Mouse (Mus musculus): ENCODE data around the gene Nell2.
A peak's percentile ranks its signal among the peaks of the same experiment; 100 is the strongest.

Gene Nell2

DNA sequence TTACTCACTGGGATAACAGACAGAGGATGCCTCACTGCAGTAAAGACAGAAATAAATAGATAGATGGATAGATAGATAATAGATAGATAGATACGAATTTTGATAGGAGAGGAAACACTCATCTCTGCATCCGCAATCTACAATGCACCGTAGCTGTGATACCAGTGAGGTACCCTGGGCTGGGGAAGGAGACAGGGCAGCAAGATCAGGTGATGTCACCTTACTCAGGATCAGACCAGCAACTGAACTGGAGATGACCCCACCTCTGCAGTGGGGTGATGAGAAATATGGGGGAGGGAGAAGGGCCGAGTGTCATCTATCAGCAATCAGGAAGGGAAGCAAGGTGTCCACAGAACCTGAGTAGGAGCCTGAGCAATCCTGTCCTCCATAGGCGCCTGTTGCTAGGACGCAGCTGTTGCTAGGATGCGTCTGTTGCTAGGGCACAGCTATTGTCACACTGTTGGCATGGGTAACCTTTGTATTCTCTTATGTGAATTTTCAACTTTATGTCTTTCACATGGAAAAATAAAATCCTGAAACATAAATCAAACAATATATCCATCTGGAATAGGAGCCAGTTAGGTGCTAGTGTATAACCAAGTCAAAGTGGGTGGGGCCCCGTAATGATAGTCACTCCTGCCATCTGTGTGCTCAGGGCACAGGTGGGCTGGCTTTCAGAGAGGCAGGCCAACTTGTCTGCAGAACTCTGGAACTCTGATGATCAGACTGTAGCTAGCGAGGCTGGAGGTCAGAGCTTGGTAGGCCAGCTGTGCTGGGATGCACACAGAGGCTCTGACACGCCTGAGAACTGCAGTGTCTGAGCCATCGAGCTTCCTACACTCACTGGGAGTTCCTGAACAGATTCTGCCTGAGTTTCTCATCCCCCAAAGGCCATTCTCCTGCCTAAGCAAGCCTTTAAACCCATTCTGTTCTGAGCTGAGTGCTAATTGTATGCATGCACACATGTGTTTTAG is 193.7 kb downstream of the Nell2 start:
- no peak for DNase-seq (ENCODE audit: inconsistent ontology term)

- no peak for DNase-seq (ENCODE audit: inconsistent ontology term)
These were observed 195.1 kb downstream of the Nell2 start for GRCm38 (mm10) chr15:95333229-95333628.

DNA sequence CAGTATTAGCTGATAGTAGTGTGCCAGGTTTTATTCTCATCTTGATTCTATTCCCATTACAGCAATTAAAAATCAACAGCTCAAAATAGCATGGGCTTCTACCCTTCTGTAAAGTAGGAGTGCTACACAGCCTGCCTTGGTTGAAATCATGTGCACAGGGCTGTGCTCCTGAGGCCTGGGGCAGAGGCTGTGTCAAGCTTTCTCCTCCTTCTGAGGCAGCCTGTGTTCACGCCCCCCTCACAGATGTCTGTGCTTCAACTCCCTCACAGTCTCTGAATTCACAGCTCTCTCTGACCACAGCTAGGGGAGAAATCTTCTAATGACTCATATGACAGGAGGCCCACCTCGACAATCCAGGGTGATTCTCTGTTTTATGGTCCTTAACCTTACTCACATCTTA is 197.4 kb downstream of the Nell2 start:
- no peak for DNase-seq (ENCODE audit: inconsistent ontology term)

DNA sequence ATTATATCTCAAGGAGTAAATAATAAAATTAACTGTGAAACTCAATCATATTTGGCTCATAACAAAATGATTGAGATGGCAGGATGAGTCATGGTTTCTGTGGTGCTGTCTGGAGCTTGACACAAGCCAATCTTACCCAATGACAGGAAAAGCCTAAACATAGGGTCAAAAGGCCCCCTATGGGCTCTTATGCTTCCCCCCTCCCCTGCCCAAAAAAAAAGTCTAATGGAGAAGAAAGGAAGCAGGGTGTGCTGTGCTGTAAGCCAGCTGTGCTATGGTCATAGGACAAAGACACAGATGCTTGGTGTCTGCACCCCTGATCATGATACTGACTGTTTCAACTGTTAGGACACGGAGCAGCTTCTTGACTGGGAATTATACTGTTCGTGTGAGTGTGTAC is 205.6 kb downstream of the Nell2 start:
- DNase-seq (ENCODE audit: inconsistent ontology term) = no peak

DNA sequence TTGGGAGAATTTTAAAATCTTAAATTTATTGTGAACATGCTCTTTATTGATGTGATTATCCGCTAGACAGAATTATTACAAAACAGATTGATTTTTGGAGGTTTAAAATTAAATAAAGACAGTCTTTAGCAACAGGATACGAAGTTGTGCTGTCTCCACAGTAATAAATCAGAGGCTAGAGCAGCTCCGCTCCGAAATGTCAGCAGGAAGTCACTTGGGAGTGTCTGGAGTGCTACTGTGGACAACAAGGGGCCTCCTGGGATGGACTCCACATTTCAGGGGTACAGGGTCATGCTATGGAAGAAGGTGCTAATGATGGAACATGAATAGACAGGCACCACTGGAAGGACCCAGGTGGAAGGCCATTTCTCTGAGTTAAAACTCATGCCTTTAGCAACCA is 211.7 kb downstream of the Nell2 start:
- no peak for DNase-seq (ENCODE audit: inconsistent ontology term)

DNA sequence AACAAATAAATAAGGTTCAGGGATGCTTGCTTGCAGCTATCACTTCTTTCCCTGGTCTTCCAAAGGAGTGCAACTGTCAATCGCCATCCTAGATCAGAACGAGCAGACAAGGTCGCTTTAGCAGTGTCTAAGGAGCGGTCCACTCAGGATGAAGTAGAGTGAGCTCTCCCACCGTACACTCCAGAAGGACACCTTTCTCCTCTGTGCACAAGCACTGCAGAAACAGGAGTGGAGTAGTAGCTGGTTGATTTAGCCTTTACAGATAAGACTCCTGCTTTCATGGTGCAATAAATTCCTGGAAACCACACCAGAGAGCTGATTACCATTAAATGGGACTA is 213.6 kb downstream of the Nell2 start:
- no peak for DNase-seq (ENCODE audit: inconsistent ontology term)

DNA sequence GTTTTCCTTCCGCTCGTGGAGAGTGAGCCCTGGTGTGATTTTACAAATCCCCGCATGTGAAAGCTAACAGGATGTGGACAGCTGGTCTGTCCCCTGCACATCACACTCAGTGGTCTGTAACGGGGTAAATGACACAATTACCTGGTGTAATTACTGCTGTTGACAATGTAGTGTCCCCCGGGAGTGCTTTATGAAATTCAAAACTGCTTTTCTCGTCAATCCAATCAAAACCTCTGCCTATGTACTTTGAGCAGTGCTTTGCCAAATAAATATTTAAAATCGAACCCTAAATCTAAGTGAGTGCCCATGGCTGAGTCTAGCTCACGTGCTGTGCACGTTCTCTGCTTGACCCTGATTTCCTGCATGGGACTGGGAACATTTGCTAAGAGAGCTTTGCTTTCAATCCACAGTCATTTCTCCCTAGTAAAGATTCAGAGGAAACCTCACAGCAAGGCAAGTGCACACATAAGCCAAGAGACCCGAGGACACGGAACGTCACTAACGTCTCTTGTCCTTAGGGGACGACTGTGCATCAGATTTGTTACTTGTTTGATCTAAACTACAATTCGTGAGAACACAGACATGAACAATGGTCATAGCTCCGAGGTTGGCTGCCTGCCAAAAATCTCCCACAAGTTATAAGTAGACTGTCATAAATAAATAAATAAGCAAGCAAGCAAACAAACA is 214.1 kb downstream of the Nell2 start:
- DNase-seq (ENCODE audit: inconsistent ontology term) = no peak

GRCm38 (mm10) chr15:95313286-95313685 is 215.1 kb downstream of the Nell2 start:
- DNase-seq (ENCODE audit: inconsistent ontology term) = no peak

GRCm38 (mm10) chr15:95304102-95304501 is 224.3 kb downstream of the Nell2 start:
- DNase-seq (ENCODE audit: inconsistent ontology term) = peak; percentile 17

- DNase-seq (ENCODE audit: inconsistent ontology term) = no peak
These were observed 231.8 kb downstream of the Nell2 start for GRCm38 (mm10) chr15:95296561-95296960.

- no peak for DNase-seq (ENCODE audit: inconsistent ontology term)
These were observed 239.3 kb downstream of the Nell2 start for GRCm38 (mm10) chr15:95289047-95289446.

GRCm38 (mm10) chr15:95285199-95285598 is 243.2 kb downstream of the Nell2 start:
- no peak for DNase-seq (ENCODE audit: inconsistent ontology term)

GRCm38 (mm10) chr15:95280986-95281385 is 247.4 kb downstream of the Nell2 start:
- no peak for DNase-seq (ENCODE audit: inconsistent ontology term)

DNA sequence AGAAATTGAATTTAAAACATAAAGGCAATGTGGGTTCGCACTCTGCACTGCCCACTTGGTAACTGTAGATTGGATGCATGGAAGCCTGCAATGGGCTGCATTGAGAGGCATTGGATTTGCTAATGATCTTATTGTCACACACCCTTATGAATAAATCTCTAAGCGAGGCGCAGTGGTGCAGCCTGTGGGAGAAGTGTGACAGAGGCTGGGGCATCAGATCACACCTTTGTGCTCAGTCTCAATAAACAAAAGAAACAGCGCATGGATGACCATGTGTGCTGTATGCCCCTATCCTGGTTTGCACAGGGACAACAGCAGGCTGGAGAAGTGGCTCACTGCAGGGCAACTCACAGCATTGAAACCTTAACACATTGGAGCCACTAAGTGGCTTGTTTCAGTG is 250.4 kb downstream of the Nell2 start:
- DNase-seq (ENCODE audit: inconsistent ontology term) = no peak

DNA sequence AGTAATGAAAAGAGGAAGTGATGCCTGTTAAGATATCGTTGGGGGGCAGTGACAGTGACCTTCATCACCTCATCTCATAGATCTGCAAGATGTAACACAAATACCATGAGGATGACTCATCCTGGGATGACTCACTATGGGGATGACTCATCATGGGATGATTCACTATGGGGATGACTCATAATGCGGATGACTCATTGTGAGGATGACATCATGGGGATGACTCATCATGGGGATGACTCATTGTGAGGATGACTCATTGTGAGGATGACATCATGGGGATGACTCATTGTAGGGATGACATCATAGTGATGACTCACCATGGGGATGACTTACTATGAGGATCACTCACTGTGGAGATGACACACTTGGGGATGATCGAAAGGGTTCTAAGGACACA is 251.8 kb downstream of the Nell2 start:
- peak; percentile 55 for DNase-seq (ENCODE audit: inconsistent ontology term)

DNA sequence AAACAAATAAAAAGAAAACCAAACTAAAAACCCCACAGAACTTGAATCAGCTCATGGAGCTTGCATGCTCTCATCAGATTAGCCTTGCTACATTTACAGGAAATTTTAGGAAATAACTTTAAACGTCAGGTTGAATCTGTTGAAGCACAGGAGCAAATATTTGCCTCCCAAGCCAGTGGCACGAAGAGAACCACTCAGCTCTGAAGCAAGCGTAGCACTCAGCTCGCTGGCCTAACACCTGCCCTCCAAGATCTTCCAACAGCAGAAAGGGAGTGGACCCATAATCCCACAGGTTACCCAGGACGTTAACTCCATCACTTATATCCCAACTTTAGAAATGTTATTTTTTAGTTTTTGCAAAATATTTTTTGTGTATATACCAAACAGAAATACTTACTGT is 252.8 kb downstream of the Nell2 start:
- DNase-seq (ENCODE audit: inconsistent ontology term) = no peak

GRCm38 (mm10) chr15:95273236-95273635 is 255.1 kb downstream of the Nell2 start:
- DNase-seq (ENCODE audit: inconsistent ontology term) = no peak

DNA sequence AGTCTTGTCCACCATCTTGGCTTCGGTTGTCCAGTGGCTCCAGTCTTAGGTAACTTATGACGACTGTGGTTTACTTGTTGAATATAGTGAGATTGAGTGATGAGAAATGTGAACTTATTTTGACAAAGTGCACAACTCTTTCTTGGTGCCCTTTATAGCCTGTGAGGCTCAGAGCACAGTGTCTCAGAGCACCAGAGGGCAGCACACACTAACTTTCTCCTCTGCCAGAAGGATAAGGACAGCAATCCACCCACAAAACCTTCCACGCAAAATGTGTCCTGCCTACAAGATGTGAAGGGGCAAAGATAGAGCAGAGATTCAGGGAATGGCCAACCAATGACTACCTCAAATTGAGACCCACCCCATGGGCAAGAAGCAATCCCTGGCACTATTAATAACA is 256.2 kb downstream of the Nell2 start:
- DNase-seq (ENCODE audit: inconsistent ontology term) = no peak

- DNase-seq (ENCODE audit: inconsistent ontology term) = no peak
These were observed 268.5 kb downstream of the Nell2 start for GRCm38 (mm10) chr15:95259671-95260450.

- DNase-seq (ENCODE audit: inconsistent ontology term) = no peak
These were observed 271.2 kb downstream of the Nell2 start for GRCm38 (mm10) chr15:95257131-95257530.

- DNase-seq (ENCODE audit: inconsistent ontology term) = no peak
These were observed 282.8 kb downstream of the Nell2 start for GRCm38 (mm10) chr15:95245516-95245915.

GRCm38 (mm10) chr15:95243876-95244275 is 284.5 kb downstream of the Nell2 start:
- DNase-seq (ENCODE audit: inconsistent ontology term) = no peak
